Mouse (Mus musculus): ENCODE data around the gene S1pr1.

- no peak for TF ChIP-seq POLR2A (IDR thresholded peaks at IDR 0.05; ENCODE audit: borderline replicate concordance, insufficient read depth, low read length)
- TF ChIP-seq CTCF (IDR thresholded peaks at IDR 0.05; ENCODE audit: borderline replicate concordance, insufficient read depth, low read depth, low read length): no peak
Measured at GRCm38 (mm10) chr3:115664497-115664896, 50.4 kb downstream of the S1pr1 start.
